Mouse (Mus musculus) B cell, adult 2 months (primary cell): Measurements from ENCODE around the gene Nphs1.
"Not testable (repeated sequence)": the region's sequence is repeated elsewhere in the genome, so short reads cannot be mapped to it uniquely, and the experiment has no call there.

ENCODE experiments used
- DNase-seq, 2 experiments: peaks; one replicate each; pipeline ENCODE4 v3.0.0; 2022

The Nphs1 gene

DNA sequence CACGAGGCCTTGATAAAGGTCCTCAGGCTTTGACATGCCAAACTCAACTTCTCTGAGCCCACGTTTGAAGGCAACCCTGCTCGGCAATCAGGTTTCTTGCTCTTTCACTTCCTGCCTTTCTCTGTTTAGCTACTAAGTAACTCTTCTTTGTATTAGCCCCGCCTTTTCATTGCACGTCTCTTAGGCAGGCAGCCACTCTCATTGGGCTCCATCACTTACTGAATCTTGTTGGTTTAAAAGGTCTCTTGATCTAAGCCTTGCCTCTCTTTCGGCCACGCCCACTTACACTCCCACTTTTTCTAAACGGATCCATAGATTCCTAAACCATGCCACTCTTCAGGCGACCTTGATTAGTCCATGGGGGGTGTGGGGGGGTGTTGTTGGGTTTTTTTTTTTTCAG is 14.4 kb upstream of the Nphs1 start:
- no peak for DNase-seq

DNA sequence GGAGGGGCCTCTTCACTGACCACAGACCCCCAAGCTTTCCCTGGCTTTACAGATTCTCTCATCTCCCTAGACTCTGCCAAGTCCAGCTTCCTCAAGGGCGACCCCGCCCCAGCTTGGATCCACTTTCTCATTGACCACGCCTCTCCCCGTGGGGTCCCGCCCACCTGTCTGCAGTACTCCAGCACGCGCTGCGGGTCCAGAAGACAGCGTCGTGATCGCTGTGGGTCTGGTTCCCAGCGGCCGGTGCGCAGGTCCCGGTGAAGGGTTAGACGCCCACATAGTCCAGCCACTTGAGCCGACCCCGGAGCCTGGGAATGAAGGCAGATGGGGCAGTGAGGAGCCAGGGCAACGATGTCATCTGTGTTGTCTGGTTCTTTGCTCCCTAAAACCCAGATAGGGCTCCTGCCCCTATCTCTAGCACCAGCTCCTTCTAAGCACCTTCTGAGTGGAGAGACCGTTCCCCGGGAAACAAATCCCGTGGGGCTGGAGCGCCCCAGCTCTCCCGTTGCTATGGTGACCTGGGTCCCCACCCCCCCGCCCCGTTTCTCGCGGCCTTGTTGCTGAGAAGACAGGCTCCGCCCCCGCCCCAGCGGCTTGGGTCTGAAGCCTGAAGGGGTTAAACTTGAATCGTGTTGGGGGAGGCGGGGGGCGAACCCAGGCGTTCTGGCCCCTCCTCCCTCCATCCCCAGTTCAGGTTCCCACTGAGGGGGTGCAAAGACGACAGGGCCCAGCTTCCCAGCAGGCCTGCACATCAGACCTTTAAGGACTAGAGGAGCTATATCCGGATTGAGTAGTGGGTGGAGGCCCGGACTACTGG is 13.8 kb upstream of the Nphs1 start:
- peak; percentile 43 to 46 for DNase-seq

DNA sequence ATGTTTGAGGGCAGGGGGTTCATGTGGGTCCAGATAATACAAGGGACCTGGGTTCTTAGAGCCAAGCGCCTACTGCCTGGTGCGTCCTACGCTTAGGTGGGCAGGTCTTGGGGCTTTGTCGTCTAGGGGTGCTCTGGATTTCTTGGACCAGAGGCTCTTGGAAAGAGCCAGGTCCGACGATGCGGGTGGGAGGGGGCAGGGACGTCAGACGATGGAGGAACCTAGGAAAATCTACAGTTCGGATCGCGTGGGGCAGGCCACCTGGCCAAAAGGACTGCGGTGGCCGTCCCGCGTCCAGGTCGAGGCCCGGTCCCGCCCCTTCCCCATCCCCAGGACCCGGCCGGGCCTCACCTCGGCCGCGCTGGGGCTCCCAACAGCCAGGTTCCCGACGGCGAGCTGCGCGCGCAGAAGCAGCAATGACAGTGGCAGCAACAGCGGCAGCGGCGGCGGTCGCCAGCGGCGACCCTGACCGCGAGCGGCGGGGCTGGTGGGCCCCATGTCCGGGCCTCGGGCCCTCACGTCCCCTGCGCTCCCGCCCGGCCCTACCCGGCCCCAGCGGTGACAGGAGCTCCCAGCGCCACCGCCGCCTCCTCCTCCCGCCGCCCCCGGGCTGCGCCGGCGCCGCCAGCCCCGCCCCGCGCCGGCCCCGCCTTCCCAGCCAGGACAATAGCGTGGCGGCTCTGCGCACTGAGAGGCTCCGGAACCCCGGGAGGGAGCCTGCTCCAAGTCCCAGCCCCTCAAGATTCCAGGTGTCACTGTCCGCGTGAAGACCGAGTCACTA is 13.0 kb upstream of the Nphs1 start, which contains the start of gene Aplp1:
Gene Aplp1, minus strand, starts transcription at position 565 of the 781 bp plus-strand sequence.
- peak; percentile 53 to 57 for DNase-seq

DNA sequence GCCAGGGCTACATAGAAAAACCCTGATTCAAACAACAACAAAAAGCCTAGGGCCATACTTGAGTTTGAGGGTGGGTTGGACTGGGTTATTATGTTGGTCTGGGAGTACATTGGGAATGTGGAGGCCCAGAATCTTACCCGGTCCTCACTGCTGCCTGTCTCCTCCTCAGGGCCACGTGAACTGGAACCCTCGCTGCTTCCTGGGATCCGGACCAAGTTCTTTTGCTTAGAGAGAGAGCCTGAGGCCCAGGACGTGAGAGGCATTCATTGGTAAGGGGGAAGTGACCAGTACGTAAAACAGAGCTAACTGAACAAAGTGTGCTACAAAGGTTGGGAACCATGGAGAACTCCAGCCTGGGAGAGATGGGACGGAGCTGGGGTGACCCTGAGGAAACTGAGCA is 7.9 kb upstream of the Nphs1 start:
- no peak for DNase-seq

GRCm38 (mm10) chr7:30453327-30453726 is 4.8 kb upstream of the Nphs1 start:
- peak in 1 of 2 experiments; percentile 15 for DNase-seq

DNA sequence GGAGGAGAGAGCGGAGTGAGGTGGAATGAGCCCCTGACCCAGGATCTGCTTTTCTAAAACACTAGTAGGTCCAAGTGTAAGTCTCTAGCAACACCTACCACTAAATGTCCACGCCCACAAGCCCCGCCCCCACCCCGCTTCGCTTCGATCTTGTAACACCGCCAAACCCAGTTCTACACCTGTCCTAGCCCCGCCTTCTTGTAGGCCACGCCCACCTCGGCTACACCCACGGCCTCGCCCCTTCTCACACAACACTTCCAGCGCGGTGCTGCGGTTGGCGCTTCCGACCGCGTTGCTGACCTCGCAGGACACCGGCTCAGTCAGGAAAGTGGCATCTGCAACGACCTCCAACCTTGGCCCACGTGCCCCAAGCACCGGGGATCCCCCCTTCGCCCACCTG is 4.3 kb upstream of the Nphs1 start:
- DNase-seq, result peak; percentile 81 to 82

GRCm38 (mm10) chr7:30454259-30454658 is 3.9 kb upstream of the Nphs1 start:
- DNase-seq, result no peak

- no peak for DNase-seq
These were observed 1.6 kb upstream of the Nphs1 start for GRCm38 (mm10) chr7:30456487-30456886.

GRCm38 (mm10) chr7:30456911-30457628 is 1.0 kb upstream of the Nphs1 start:
- DNase-seq, result no peak

DNA sequence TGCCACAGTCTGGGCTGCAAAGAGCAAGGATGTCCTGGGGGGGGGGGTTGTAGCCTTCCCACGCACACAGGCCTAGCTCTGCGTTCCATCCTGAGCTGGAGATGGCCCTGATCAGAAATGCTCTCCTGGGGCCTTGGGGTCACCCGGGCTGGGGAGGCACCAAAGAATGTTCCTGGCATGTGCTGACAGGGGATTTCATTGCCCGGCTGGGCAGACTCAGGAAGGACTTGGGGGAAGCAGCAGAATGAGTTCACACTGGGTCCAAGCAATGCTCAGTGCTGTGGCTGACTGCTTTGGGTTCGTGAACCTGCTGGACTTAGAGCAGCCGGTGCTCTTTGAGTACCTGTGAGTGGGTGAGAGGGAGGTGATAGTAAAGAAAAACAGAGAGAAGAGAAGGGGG is 1.4 kb downstream of the Nphs1 start:
- DNase-seq, result no peak

- DNase-seq, result no peak
These were observed 5.5 kb downstream of the Nphs1 start for GRCm38 (mm10) chr7:30463568-30463967.

GRCm38 (mm10) chr7:30463996-30464395 is 5.9 kb downstream of the Nphs1 start:
- no peak for DNase-seq

GRCm38 (mm10) chr7:30464816-30465300 is 6.7 kb downstream of the Nphs1 start:
- no peak for DNase-seq

DNA sequence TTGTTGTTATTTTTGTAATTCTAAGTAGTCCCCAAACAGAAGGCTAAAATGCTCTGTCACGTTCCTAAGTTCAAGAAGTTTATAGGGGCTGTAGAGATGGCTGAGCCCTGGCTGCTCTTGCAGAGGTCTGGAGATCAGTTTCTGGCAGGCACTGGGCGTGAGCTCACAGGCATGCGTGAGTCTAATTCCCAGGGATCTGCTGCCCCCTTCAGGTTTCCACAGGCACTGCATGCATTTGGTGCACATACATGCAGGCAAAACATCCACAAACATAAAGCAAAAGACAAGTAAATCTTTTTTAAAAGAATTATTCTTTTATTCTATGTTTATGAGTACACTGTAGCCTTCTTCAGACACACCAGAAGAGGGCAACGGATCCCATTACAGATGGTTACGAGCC is 14.3 kb downstream of the Nphs1 start:
- peak; percentile 63 to 66 for DNase-seq

GRCm38 (mm10) chr7:30474999-30475398 is 16.9 kb downstream of the Nphs1 start:
- no peak for DNase-seq

DNA sequence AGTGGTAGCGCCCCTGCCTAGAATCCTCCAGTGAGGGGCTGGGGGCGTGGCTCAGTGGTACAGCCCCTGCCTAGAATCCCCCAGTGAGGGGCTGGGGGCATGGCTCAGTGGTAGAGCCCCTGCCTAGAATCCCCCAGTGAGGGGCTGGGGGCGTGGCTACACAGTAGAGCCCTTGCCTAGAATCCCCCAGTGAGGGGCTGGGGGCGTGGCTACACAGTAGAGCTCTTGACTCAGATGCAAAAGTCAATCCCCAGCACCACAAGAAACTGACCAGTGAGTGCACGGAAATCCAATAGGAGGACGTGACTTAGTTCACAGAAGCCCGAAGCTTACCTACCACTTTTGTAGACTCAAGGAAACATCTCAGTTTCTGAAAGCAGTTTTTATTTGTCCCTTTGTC is 18.0 kb downstream of the Nphs1 start:
- not testable (repeated sequence) for DNase-seq

- no peak for DNase-seq
These were observed 19.6 kb downstream of the Nphs1 start for GRCm38 (mm10) chr7:30477415-30478381.

GRCm38 (mm10) chr7:30484250-30484649 is 26.1 kb downstream of the Nphs1 start:
- DNase-seq, result no peak

DNA sequence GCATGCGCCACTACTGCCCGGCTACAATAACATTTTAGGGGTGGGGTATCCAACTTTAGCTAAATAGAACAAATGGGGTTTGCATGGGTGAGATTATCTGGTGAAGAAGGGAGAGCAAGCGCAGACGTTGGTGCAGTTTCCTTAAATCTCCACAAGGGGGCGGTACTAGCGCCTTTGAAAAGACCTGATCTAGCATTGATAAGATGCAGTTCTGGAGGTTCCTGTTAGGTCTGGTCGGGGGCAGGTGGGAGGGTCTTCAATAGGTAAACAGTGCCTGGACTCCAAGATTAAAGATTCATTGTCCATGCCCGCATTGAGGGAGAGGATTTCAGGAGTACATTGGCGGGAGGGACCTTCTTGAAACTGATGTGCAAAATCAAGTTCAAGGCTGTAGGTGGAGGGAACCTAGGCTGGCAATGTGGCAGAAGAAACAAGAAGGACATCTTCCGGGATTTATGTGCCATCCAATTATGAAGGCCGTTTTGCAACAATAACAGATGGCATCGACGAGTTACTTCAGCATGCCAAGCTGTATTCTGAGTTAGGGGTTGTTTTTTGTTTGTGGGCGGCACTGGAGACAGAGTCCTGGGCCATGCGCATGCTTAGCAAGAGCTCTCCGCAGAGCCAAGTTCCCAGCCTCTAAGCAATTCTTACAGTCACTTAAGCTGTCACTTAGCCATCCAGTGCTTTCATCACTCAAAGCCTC is 32.3 kb downstream of the Nphs1 start:
- peak; percentile 68 for DNase-seq

DNA sequence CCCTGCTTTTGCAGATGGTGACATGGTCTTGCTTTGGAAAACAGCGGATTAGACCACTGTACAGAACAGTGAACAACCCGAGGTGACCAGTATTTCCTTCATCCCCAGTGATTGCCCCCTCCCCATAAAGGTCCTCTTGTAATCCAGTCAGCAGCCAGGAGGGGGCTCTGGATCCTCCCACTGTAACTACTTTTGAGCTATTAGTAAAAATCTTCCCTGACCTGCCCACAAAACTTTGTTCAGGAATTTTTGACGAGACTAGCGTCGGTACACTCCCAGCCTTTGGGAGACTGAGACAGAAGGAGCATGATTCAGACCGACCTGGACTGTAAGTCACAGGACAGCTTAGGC is 32.8 kb downstream of the Nphs1 start:
- DNase-seq, result no peak

DNA sequence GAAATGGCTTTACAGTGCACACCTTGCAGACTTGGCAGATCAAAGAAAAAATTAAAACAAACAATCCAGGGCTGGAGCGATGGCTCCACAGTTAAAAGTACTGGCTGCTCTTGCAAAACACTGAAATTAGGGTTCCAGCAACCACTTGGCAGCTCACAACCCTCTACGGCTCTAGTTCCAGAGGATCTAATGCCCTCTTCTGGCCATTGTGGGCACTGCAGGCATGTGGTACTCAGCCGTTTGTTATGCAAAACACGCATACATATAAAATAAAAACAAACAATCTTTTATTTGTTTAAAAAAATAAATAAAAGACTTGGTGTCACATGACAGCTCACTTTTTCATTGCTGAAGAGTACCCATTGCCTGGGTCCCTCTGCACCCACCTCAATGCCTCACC is 34.6 kb downstream of the Nphs1 start:
- peak; percentile 88 for DNase-seq
